Mouse (Mus musculus): Measurements from ENCODE around the gene Diexf. TPM values are rescaled to one million over a fixed set of nuclear protein-coding genes. Genes with fewer than 3 reads are reported as not detected.

Diexf gene
- polyA plus RNA-seq, 1 experiment from 2014 or later = 10.6 TPM

DNA sequence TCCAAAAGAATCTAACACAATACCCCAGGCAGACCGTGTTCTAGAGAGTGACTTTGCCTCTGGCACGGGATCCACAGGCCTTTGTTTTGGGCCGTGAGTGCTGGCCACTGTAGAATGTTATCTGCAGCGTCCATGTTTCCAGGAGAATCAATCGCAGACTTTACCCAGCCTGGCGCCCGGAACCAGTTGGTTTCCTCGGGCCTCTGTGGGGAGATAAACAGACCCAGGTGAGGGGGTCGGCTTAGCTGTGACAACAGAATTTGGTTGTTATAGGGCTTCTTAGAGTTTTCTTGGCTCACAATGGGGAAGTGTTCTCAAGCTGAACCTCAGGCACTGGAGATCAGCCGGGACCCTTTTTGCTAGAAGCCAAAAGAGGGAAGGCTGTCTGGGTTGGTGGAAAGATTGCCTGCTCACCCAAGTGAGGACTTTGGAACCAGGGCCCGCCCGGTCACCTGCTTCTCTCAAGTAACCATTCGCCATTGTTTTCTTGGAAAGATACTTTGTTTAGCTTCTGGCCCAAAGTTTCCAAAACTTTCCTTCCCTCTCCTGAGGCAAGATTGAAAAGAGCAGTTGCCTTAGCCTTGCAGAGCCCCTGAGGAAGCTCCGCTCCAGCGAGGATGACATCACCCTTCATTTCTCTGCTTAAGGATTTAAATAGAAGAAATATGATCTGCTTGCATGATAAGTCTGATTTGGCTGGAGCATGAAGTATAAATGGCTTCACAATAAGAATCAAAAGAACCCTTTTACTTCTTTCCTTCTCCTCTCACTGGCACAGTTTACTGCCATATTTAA lies 26.4 kb upstream of the Diexf start:
- WGBS = 73% methylated on average over 15 of the region's 15 CpGs

GRCm38 (mm10) chr1:193153561-193153960 lies 23.5 kb upstream of the Diexf start:
- Histone ChIP-seq H3K27me3 (replicated peaks; ENCODE audit: low read depth, poor library complexity, severe bottlenecking) (peaks cover 68% of the 10 kb centered on the region), H3K27ac (replicated peaks) (peak overlapping the region; percentile 24; the same call in 1 of the 2 replicates)
- DNase-seq (ENCODE audit: low spot score) = no peak

More for the DNA sequence above, 26.4 kb upstream of the Diexf start:
- no peaks in the 10 kb centered on the region for H3K36me3 ChIP-seq (replicated peaks)
- H3K27ac ChIP-seq (replicated peaks) = no peak overlapping the region
- no peak for DNase-seq (ENCODE audit: low spot score)
- H3K4me1 ChIP-seq = peaks cover 38% of the 10 kb centered on the region
- H3K4me3 ChIP-seq = no peak overlapping the region
- peaks cover 51% of the 10 kb centered on the region for H3K27me3 ChIP-seq (replicated peaks; ENCODE audit: low read depth, poor library complexity, severe bottlenecking)
- no peaks in the 10 kb centered on the region for H3K9me3 ChIP-seq

GRCm38 (mm10) chr1:193152872-193153271 lies 22.8 kb upstream of the Diexf start, which contains the start of gene Irf6:
Gene Irf6, plus strand, starts transcription at chr1:193153111.
- DNase-seq (ENCODE audit: low spot score) = peak; percentile 82
- H3K27ac ChIP-seq (replicated peaks) = peak within 1 kb of the TSS; percentile 24; the same call in 1 of the 2 replicates
- H3K36me3 ChIP-seq (replicated peaks) = no peaks in the 10 kb centered on the region
- peaks cover 43% of the 10 kb centered on the region for H3K4me1 ChIP-seq
- under 1% methylated on average over 30 of the region's 30 CpGs for WGBS
- peak within 1 kb of the TSS; percentile 57 for H3K4me3 ChIP-seq
- no peaks in the 10 kb centered on the region for H3K9me3 ChIP-seq
- H3K27me3 ChIP-seq (replicated peaks; ENCODE audit: low read depth, poor library complexity, severe bottlenecking) = peaks cover 68% of the 10 kb centered on the region

More at GRCm38 (mm10) chr1:193153561-193153960, 23.5 kb upstream of the Diexf start:
- Histone ChIP-seq H3K4me3 (peak overlapping the region; percentile 57), H3K4me1 (peaks cover 43% of the 10 kb centered on the region), H3K36me3 (replicated peaks) (no peaks in the 10 kb centered on the region), H3K9me3 (no peaks in the 10 kb centered on the region)
- 17% methylated on average over 16 of the region's 16 CpGs for WGBS

DNA sequence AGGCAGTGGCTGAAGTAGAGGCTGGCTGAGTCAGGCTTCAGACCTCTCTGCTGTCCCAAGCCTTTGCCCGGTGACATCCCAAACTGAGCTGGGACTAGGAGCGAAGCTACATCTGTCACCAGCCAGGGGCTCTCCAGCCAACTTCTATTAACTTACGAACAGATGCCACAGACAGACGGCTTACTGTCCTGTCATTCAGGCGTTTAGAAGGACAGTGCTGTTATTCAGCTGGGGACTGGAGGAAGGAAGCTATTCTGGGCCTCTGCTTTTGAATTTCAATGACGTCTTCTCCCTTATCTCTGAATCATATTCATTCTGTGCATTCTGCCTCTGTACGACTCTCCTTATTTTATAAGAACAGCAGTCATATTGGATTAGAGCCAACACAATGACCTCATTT lies 21.1 kb upstream of the Diexf start:
- H3K4me1 ChIP-seq = peaks cover 31% of the 10 kb centered on the region
- no peaks in the 10 kb centered on the region for H3K9me3 ChIP-seq
- 41% methylated on average over 7 of the region's 7 CpGs for WGBS
- H3K4me3 ChIP-seq = no peak overlapping the region
- H3K27ac ChIP-seq (replicated peaks) = no peak overlapping the region
- no peaks in the 10 kb centered on the region for H3K36me3 ChIP-seq (replicated peaks)
- DNase-seq (ENCODE audit: low spot score) = no peak
- peaks cover 67% of the 10 kb centered on the region for H3K27me3 ChIP-seq (replicated peaks; ENCODE audit: low read depth, poor library complexity, severe bottlenecking)

DNA sequence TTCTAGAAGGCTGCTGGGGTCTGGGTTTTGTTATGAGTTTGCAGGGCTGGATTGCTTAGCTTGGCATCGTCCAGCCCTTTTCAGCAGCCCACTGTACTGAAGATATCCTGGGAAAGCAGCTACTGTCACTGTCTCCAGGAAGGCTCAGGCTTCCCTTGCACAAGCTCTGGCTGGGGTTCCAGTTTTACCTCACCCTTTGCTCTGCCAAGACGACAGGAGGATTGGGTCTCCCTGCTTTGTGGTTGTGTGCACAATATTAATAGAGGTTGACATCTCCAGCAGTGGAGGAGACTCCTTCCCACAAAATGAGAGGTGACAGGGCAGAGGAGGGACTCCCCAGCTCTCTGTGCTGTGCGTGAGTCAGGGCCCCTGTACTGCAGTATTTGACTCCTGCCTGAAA lies 19.2 kb upstream of the Diexf start:
- Histone ChIP-seq H3K27me3 (replicated peaks; ENCODE audit: low read depth, poor library complexity, severe bottlenecking) (peaks cover 54% of the 10 kb centered on the region), H3K27ac (replicated peaks) (no peak overlapping the region), H3K4me3 (no peak overlapping the region), H3K4me1 (peaks cover 31% of the 10 kb centered on the region), H3K9me3 (no peaks in the 10 kb centered on the region), H3K36me3 (replicated peaks) (no peaks in the 10 kb centered on the region)
- 68% methylated on average over 3 of the region's 3 CpGs for WGBS
- DNase-seq (ENCODE audit: low spot score) = no peak

GRCm38 (mm10) chr1:193146416-193146815 lies 16.3 kb upstream of the Diexf start:
- H3K4me3 ChIP-seq = no peak overlapping the region
- H3K27me3 ChIP-seq (replicated peaks; ENCODE audit: low read depth, poor library complexity, severe bottlenecking) = peaks cover 26% of the 10 kb centered on the region
- H3K4me1 ChIP-seq = peaks cover 16% of the 10 kb centered on the region; the same call in 1 of the 2 replicates
- no peak for DNase-seq (ENCODE audit: low spot score)
- no peaks in the 10 kb centered on the region for H3K9me3 ChIP-seq
- H3K27ac ChIP-seq (replicated peaks) = no peak overlapping the region
- H3K36me3 ChIP-seq (replicated peaks) = no peaks in the 10 kb centered on the region
- 79% methylated on average over 1 of the region's 1 CpGs for WGBS

DNA sequence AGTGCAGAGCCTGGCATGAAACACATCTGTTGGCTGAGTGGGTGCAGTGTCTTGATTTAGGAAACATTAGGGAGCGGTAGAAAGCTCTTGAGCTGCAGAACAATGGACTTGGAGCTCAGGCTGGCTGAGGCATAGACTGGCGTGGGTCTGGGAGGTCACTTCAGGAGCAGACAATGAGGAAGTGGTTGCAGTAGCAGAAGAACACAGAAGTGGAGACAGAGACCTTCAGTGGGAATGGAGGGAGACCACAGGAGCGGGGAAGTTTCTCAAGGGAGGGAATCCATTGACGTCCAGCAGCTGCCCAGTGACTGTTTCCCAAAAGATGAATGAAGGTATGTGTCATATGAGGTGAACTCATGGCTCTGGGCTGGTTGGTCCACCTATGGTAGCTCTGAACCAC lies 15.0 kb upstream of the Diexf start:
- 82% methylated on average over 4 of the region's 4 CpGs for WGBS
- DNase-seq (ENCODE audit: low spot score) = no peak
- Histone ChIP-seq H3K4me3 (no peak overlapping the region), H3K27ac (replicated peaks) (no peak overlapping the region), H3K27me3 (replicated peaks; ENCODE audit: low read depth, poor library complexity, severe bottlenecking) (peaks cover 17% of the 10 kb centered on the region), H3K4me1 (peaks cover 17% of the 10 kb centered on the region; the same call in 1 of the 2 replicates), H3K36me3 (replicated peaks) (no peaks in the 10 kb centered on the region), H3K9me3 (no peaks in the 10 kb centered on the region)

GRCm38 (mm10) chr1:193144516-193144915 lies 14.4 kb upstream of the Diexf start:
- H3K4me1 ChIP-seq = peaks cover 19% of the 10 kb centered on the region; the same call in 1 of the 2 replicates
- DNase-seq (ENCODE audit: low spot score) = no peak

GRCm38 (mm10) chr1:193142517-193143062 lies 12.5 kb upstream of the Diexf start:
- Histone ChIP-seq H3K27ac (replicated peaks) (no peak overlapping the region), H3K36me3 (replicated peaks) (no peaks in the 10 kb centered on the region), H3K27me3 (replicated peaks; ENCODE audit: low read depth, poor library complexity, severe bottlenecking) (peaks cover 12% of the 10 kb centered on the region; the same call in 1 of the 2 replicates), H3K9me3 (no peaks in the 10 kb centered on the region), H3K4me3 (no peak overlapping the region), H3K4me1 (peaks cover 26% of the 10 kb centered on the region)
- 86% methylated on average over 8 of the region's 8 CpGs for WGBS
- no peak for DNase-seq (ENCODE audit: low spot score)

More at GRCm38 (mm10) chr1:193144516-193144915, 14.4 kb upstream of the Diexf start:
- H3K4me3 ChIP-seq = no peak overlapping the region
- H3K27me3 ChIP-seq (replicated peaks; ENCODE audit: low read depth, poor library complexity, severe bottlenecking) = peaks cover 12% of the 10 kb centered on the region
- H3K36me3 ChIP-seq (replicated peaks) = no peaks in the 10 kb centered on the region
- H3K9me3 ChIP-seq = no peaks in the 10 kb centered on the region
- H3K27ac ChIP-seq (replicated peaks) = no peak overlapping the region
- 84% methylated on average over 6 of the region's 6 CpGs for WGBS

- Histone ChIP-seq H3K9me3 (no peaks in the 10 kb centered on the region), H3K36me3 (replicated peaks) (no peaks in the 10 kb centered on the region), H3K4me1 (peaks cover 26% of the 10 kb centered on the region), H3K27ac (replicated peaks) (peak overlapping the region; percentile 52), H3K27me3 (replicated peaks; ENCODE audit: low read depth, poor library complexity, severe bottlenecking) (peaks cover 12% of the 10 kb centered on the region; the same call in 1 of the 2 replicates), H3K4me3 (no peak overlapping the region)
- DNase-seq (ENCODE audit: low spot score) = peak; percentile 56
- 69% methylated on average over 7 of the region's 7 CpGs for WGBS
Measured at GRCm38 (mm10) chr1:193141118-193141517, 11.0 kb upstream of the Diexf start.

- H3K27me3 ChIP-seq (replicated peaks; ENCODE audit: low read depth, poor library complexity, severe bottlenecking) = 0 out of 2 replicates have a peak, but pooled peaks cover 6% of the 10 kb centered on the region
- H3K4me1 ChIP-seq = peaks cover 26% of the 10 kb centered on the region
- no peaks in the 10 kb centered on the region for H3K36me3 ChIP-seq (replicated peaks)
- H3K4me3 ChIP-seq = no peak overlapping the region
- H3K9me3 ChIP-seq = no peaks in the 10 kb centered on the region
- H3K27ac ChIP-seq (replicated peaks) = no peak overlapping the region
- no peak for DNase-seq (ENCODE audit: low spot score)
- 64% methylated on average over 3 of the region's 3 CpGs for WGBS
Measured at GRCm38 (mm10) chr1:193138669-193139068, 8.6 kb upstream of the Diexf start.

DNA sequence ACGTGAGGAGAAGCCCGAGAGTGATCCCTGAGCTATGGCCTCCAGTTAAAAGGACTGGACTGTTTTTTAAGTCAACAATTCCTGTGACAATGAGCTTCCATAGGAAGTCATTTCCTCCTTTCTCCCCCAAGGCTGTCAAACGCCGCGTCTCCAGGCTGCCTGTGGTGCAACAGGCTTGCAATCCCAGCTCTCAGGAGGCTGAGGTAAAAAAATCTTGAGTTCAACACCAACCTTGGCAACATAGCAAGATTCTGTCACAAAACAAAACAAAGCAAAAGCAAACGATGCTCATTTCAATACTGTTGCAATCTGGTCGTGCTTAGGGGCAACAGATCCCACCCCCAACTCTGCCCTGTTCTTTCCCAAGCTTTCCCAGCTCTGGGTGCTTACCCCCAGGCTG lies 8.0 kb upstream of the Diexf start:
- H3K4me1 ChIP-seq = peaks cover 26% of the 10 kb centered on the region
- H3K4me3 ChIP-seq = no peak overlapping the region
- WGBS = 34% methylated on average over 7 of the region's 7 CpGs
- no peak overlapping the region for H3K27ac ChIP-seq (replicated peaks)
- H3K9me3 ChIP-seq = no peaks in the 10 kb centered on the region
- DNase-seq (ENCODE audit: low spot score) = no peak
- 0 out of 2 replicates have a peak, but pooled peaks cover 6% of the 10 kb centered on the region for H3K27me3 ChIP-seq (replicated peaks; ENCODE audit: low read depth, poor library complexity, severe bottlenecking)
- H3K36me3 ChIP-seq (replicated peaks) = no peaks in the 10 kb centered on the region

Data from embryonic facial prominence, embryonic 10.5 days (tissue).